Mouse (Mus musculus): ENCODE data around the gene Alg9. TPM values are rescaled to one million over a fixed set of nuclear protein-coding genes. Genes with fewer than 3 reads are reported as not detected.
A peak's percentile ranks its signal among the peaks of the same experiment; 100 is the strongest.

Alg9 gene
- polyA plus RNA-seq, 1 experiment from 2014 or later: 27.5 TPM

DNA sequence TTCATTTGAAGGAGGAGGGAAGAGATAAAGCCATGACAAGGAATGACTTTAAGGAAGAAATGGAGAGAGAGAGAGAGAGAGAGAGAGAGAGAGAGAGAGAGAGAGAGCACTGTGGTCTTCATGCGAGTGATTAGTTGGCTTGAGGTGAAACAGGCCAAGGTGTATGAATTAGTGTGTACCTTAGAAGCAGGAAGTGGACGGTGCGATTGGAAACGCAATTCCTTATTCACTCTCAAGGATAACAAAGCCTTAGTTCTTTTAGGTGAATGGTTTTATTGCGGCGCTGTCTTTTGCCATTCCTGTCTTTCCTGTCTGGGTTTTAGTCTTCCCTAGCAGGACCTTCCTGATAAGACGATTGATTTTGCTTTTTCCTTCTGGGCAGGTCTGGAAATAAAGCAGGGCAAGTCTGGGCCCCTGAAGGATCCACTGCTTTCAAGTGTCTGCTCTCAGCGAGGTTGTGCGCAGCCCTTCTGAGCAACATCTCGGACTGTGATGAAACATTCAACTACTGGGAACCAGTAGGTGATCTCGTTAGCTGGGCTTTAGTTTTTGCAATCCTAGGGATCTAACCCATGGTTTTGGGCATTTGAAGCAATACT, 1.4 kb downstream of the Alg9 start:
- POLR2A ChIA-PET: no interaction called here
- DNase-seq (ENCODE audit: low read depth, low spot score): no peak
- CTCF ChIA-PET: interaction anchor here (1.2 kb wide), 1 partner anchor 25 kb away, joined by 3 read pairs; no protein-coding TSS in a partner anchor
- no peak for TF ChIP-seq CTCF (IDR thresholded peaks at IDR 0.05)
- ATAC-seq: no peak
- in situ Hi-C loops (cut with MboI; ENCODE audit: low pct_unique_long_range_greater_than_20kb): no loop called here
- no peaks in the 10 kb centered on the region for H3K27me3 ChIP-seq

DNA sequence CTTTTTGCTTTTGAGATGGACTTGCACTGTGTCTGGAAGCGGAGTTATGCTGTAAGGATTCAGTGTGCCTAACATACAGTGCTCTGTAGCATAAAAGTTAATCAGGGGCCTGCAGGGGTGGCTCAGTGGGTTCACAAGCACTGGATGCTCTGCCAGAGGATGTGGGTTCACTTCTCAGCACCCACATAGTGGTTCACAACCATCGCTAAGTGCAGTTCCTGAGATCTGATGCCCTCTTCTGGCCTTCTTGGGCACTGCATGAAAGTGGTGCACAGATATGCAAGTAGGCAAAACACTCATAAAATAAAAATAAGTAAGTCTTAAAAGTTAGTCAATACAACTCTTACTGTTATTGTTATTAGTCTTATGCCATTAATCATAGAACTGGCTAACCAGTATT, 7.3 kb downstream of the Alg9 start:
- POLR2A ChIA-PET: no interaction called here
- CTCF ChIA-PET: interaction anchor here (1.7 kb wide), 1 partner anchor 14 kb away, joined by 6 read pairs; the partner anchor contains the start of gene Fdxacb1
- ATAC-seq: no peak
- no peaks in the 10 kb centered on the region for H3K27me3 ChIP-seq
- in situ Hi-C loops (cut with MboI; ENCODE audit: low pct_unique_long_range_greater_than_20kb): no loop called here
- peak; percentile 81 for TF ChIP-seq CTCF (IDR thresholded peaks at IDR 0.05)
- no peak for DNase-seq (ENCODE audit: low read depth, low spot score)

DNA sequence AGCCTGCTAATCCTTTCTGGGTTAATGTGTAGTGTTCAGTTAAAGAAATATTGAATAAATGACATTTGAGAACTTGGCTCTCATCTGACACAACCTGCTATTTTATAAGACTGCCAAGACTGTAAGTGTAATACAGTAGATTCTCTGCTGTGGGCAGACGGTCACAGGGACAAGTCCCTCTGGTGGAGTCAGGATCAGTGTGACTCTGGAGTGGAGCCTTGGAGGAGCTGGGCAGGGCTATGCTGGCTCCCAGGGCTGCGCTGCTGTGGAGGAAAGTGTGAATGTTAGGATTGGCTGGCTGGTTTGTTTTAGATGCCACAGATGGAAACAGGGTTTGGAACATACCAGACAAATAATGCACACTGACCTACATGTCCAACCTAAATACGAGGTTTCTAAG, 20.4 kb downstream of the Alg9 start:
- CTCF ChIA-PET: no interaction called here
- TF ChIP-seq CTCF (IDR thresholded peaks at IDR 0.05): no peak
- DNase-seq (ENCODE audit: low read depth, low spot score) (no peak), ATAC-seq (no peak)
- in situ Hi-C loops (cut with MboI; ENCODE audit: low pct_unique_long_range_greater_than_20kb): no loop called here
- no peaks in the 10 kb centered on the region for H3K27me3 ChIP-seq
- POLR2A ChIA-PET: no interaction called here

GRCm38 (mm10) chr9:50796776-50797175, 22.0 kb downstream of the Alg9 start:
- ATAC-seq (no peak), DNase-seq (ENCODE audit: low read depth, low spot score) (no peak)
- ChIA-PET CTCF (no interaction called here), POLR2A (no interaction called here)
- no peak for TF ChIP-seq CTCF (IDR thresholded peaks at IDR 0.05)
- in situ Hi-C loops (cut with MboI; ENCODE audit: low pct_unique_long_range_greater_than_20kb): no loop called here
- no peaks in the 10 kb centered on the region for H3K27me3 ChIP-seq

DNA sequence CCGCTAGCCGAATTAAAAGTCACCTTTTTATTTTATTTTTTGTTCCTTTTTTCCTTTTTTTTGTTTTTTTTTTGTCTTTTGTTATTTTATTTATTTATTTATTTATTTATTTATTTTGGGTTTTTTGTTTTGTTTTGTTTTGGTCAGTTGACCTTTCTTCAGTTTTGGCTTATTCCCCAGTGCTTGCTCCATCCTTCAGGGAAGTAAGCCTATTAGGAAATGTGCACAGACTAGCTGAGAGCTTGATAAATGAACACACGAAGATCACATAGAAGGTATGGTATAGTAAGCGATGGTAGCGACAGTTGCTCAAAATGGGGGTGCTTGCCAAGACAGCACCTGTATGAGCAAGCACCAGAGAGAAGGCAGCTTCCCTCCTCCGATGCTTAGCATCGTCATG, 22.8 kb downstream of the Alg9 start:
- H3K27me3 ChIP-seq: no peaks in the 10 kb centered on the region
- POLR2A ChIA-PET: no interaction called here
- CTCF ChIA-PET: no interaction called here
- DNase-seq (ENCODE audit: low read depth, low spot score): no peak
- in situ Hi-C loops (cut with MboI; ENCODE audit: low pct_unique_long_range_greater_than_20kb): no loop called here
- no peak for ATAC-seq
- TF ChIP-seq CTCF (IDR thresholded peaks at IDR 0.05): no peak

GRCm38 (mm10) chr9:50798368-50798767, 23.5 kb downstream of the Alg9 start:
- in situ Hi-C loops (cut with MboI; ENCODE audit: low pct_unique_long_range_greater_than_20kb): no loop called here
- CTCF ChIA-PET: no interaction called here
- H3K27me3 ChIP-seq: no peaks in the 10 kb centered on the region
- DNase-seq (ENCODE audit: low read depth, low spot score) (no peak), ATAC-seq (no peak)
- no peak for TF ChIP-seq CTCF (IDR thresholded peaks at IDR 0.05)
- POLR2A ChIA-PET: no interaction called here

DNA sequence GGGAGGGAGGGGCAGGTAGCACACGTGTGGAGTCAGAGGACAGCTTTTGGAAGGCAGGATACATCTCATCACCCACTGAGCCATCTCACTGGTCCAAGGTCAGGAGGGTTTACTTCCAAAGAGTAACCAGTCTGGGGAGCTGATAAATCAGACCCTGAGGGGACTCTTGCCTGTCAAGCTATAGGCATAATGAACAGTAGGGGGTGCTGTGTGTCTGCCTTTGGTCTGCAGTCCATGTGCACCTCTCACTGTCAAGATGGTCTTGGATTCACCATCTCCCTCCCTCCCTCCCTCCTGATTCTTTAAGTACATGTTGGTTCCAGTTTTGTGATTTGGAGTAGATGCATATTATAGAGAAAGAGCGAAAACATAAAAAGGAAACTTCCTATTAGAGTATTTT, 26.2 kb downstream of the Alg9 start:
- peak; percentile 63 for TF ChIP-seq CTCF (IDR thresholded peaks at IDR 0.05)
- ATAC-seq: no peak
- peak; percentile 12 for DNase-seq (ENCODE audit: low read depth, low spot score)
- H3K27me3 ChIP-seq: no peaks in the 10 kb centered on the region
- ChIA-PET POLR2A (no interaction called here), CTCF (interaction anchor here (0.5 to 1.3 kb wide), 3 partner anchors 24 to 201 kb away, joined by 3 read pairs; no protein-coding TSS in a partner anchor)
- in situ Hi-C loops (cut with MboI; ENCODE audit: low pct_unique_long_range_greater_than_20kb): loop anchor here (25.0 kb wide), 1 partner anchor 486 kb away; the partner anchor contains the start of gene Colca2

DNA sequence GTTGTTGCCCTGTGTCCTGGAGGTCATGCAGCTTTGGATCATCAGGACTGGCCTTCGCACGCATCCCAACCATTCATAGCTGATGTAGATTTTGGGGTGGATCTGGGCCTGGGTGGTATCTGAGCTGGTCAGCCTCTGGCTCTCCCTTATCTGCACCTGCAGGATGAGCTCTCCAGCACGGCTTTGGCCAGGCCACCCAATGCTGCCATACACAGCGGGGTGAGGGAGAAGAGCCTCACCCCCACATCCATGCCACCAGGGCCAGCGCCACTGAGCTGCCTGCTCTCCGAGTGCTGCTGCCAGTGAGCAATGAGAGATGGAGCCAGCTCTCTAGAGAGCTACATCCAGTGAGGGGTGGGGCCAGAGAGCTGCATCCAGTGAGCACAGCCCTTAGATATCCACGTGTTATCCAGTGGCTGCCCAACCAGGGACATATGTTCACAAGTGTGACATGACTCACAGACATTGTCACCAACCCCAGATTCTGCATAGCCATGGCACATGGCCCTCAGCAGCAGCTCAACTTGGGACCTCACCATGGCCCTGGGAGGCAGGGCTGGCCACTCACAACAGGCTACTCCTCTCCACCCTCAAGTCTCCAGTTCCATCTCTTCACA, 28.3 kb downstream of the Alg9 start:
- ChIA-PET CTCF (interaction anchor here (2.0 kb wide), 1 partner anchor 16 kb away, joined by 5 read pairs; no protein-coding TSS in a partner anchor), POLR2A (interaction anchor here (0.8 kb wide), 1 partner anchor 25 kb away, joined by 4 read pairs; no protein-coding TSS in a partner anchor)
- no peak for TF ChIP-seq CTCF (IDR thresholded peaks at IDR 0.05)
- ATAC-seq (no peak), DNase-seq (ENCODE audit: low read depth, low spot score) (no peak)
- in situ Hi-C loops (cut with MboI; ENCODE audit: low pct_unique_long_range_greater_than_20kb): loop anchor here (25.0 kb wide), 1 partner anchor 484 kb away; the partner anchor contains the start of gene Colca2
- H3K27me3 ChIP-seq: no peaks in the 10 kb centered on the region

GRCm38 (mm10) chr9:50808471-50808870, 33.7 kb downstream of the Alg9 start:
- ATAC-seq: no peak
- TF ChIP-seq CTCF (IDR thresholded peaks at IDR 0.05): no peak
- CTCF ChIA-PET: no interaction called here
- no peaks in the 10 kb centered on the region for H3K27me3 ChIP-seq
- in situ Hi-C loops (cut with MboI; ENCODE audit: low pct_unique_long_range_greater_than_20kb): loop anchor here (25.0 kb wide), 1 partner anchor 479 kb away; the partner anchor contains the start of gene Colca2
- POLR2A ChIA-PET: no interaction called here
- no peak for DNase-seq (ENCODE audit: low read depth, low spot score)

DNA sequence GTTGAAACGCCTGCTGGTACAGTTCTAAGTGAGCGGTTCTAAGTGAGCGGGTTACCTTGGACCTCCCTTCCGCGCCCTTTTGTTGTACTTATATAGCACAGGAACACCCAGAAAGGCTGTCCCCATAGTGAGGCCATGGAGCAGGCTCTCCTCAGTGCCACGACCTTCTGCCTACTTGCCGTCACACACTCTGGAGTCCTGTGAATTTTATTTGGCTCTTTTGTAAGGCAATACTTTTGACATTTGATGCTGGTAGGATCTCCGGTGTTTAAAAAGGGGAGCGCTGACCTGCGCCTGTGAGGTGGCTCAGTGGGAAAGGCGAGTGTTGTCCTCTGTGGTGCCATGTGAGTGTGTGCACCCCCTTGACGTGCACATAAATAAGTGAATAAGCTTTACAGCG, 34.3 kb downstream of the Alg9 start:
- ChIA-PET POLR2A (no interaction called here), CTCF (no interaction called here)
- ATAC-seq (no peak), DNase-seq (ENCODE audit: low read depth, low spot score) (no peak)
- H3K27me3 ChIP-seq: no peaks in the 10 kb centered on the region
- TF ChIP-seq CTCF (IDR thresholded peaks at IDR 0.05): no peak
- in situ Hi-C loops (cut with MboI; ENCODE audit: low pct_unique_long_range_greater_than_20kb): loop anchor here (25.0 kb wide), 1 partner anchor 478 kb away; the partner anchor contains the start of gene Colca2

- POLR2A ChIA-PET: interaction anchor here (0.6 kb wide), 1 partner anchor 305 kb away, joined by 3 read pairs; no protein-coding TSS in a partner anchor
- CTCF ChIA-PET: no interaction called here
- H3K27me3 ChIP-seq: no peaks in the 10 kb centered on the region
- ATAC-seq (no peak), DNase-seq (ENCODE audit: low read depth, low spot score) (no peak)
- in situ Hi-C loops (cut with MboI; ENCODE audit: low pct_unique_long_range_greater_than_20kb): loop anchor here (25.0 kb wide), 1 partner anchor 476 kb away; the partner anchor contains the start of gene Colca2
- TF ChIP-seq CTCF (IDR thresholded peaks at IDR 0.05): no peak
Observed at GRCm38 (mm10) chr9:50811187-50811586, 36.4 kb downstream of the Alg9 start.
